Mouse (Mus musculus): ENCODE results near the gene Avpr1b. TPM values are rescaled to one million over a fixed set of nuclear protein-coding genes. Genes with fewer than 3 reads are reported as not detected.

Gene Avpr1b
- polyA plus RNA-seq, 1 experiment: not detected

GRCm38 (mm10) chr1:131638541-131639421 lies 39.7 kb downstream of the Avpr1b start:
- Histone ChIP-seq H3ac (ENCODE audit: control insufficient read depth, insufficient read length, low read depth) (no peak overlapping the region), H3K4me3 (ENCODE audit: insufficient read depth, poor library complexity, severe bottlenecking) (no peak overlapping the region), H3K79me2 (ENCODE audit: control insufficient read depth, insufficient read depth) (no peaks in the 10 kb centered on the region), H3K27me3 (ENCODE audit: control insufficient read depth, insufficient read depth, insufficient read length) (peaks cover 5% of the 10 kb centered on the region), H3K36me3 (ENCODE audit: control insufficient read depth, insufficient read depth) (no peaks in the 10 kb centered on the region), H3K79me3 (ENCODE audit: low read depth) (no peaks in the 10 kb centered on the region)
- no peak for TF ChIP-seq FOSL1 (IDR thresholded peaks at IDR 0.05; ENCODE audit: insufficient read depth, low read length, poor library complexity, severe bottlenecking)
- TF ChIP-seq CEBPB (IDR thresholded peaks at IDR 0.05; ENCODE audit: low read depth): no peak
- no peak for TF ChIP-seq USF1 (IDR thresholded peaks at IDR 0.05; ENCODE audit: low read depth)
- TF ChIP-seq MYOG (IDR thresholded peaks at IDR 0.05; ENCODE audit: control insufficient read depth, extremely low read depth, insufficient read length): no peak
- TF ChIP-seq CTCF (IDR thresholded peaks at IDR 0.05; ENCODE audit: control insufficient read depth, insufficient read depth, insufficient read length): no peak
- no peak for TF ChIP-seq MYOD1 (IDR thresholded peaks at IDR 0.05; ENCODE audit: control insufficient read depth, insufficient read length, low read depth)
- no peak for TF ChIP-seq MAX (IDR thresholded peaks at IDR 0.05)

DNA sequence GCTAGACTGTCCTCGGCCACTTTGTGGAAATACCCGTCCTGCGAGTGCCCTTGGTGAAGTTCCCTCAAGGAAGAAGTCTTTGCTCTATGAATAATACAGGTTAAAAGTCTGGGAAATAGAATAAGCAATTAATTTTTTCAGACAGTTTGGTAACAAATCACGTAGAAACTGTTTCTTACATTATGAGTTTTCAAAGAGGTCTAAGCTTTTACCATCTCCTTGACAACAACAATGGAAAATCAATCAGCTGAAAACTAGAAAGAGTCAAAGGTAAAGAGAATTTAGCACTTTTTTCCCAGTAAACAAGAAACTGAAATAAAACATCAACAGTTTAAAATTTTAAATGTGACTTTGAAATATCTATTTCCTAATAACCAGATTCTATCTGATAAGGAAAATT lies 41.0 kb downstream of the Avpr1b start:
- no peak for TF ChIP-seq MYOD1 (IDR thresholded peaks at IDR 0.05; ENCODE audit: control insufficient read depth, insufficient read length, low read depth)
- TF ChIP-seq CTCF (IDR thresholded peaks at IDR 0.05; ENCODE audit: control insufficient read depth, insufficient read depth, insufficient read length): no peak
- TF ChIP-seq FOSL1 (IDR thresholded peaks at IDR 0.05; ENCODE audit: insufficient read depth, low read length, poor library complexity, severe bottlenecking): no peak
- TF ChIP-seq CEBPB (IDR thresholded peaks at IDR 0.05; ENCODE audit: low read depth): no peak
- TF ChIP-seq MAX (IDR thresholded peaks at IDR 0.05): no peak
- no peak for TF ChIP-seq USF1 (IDR thresholded peaks at IDR 0.05; ENCODE audit: low read depth)
- no peak for TF ChIP-seq MYOG (IDR thresholded peaks at IDR 0.05; ENCODE audit: control insufficient read depth, extremely low read depth, insufficient read length)
- Histone ChIP-seq H3ac (ENCODE audit: control insufficient read depth, insufficient read length, low read depth) (no peak overlapping the region), H3K79me2 (ENCODE audit: control insufficient read depth, insufficient read depth) (no peaks in the 10 kb centered on the region), H3K27me3 (ENCODE audit: control insufficient read depth, insufficient read depth, insufficient read length) (peaks cover 5% of the 10 kb centered on the region), H3K79me3 (ENCODE audit: low read depth) (no peaks in the 10 kb centered on the region), H3K4me3 (ENCODE audit: insufficient read depth, poor library complexity, severe bottlenecking) (no peak overlapping the region), H3K36me3 (ENCODE audit: control insufficient read depth, insufficient read depth) (no peaks in the 10 kb centered on the region)

- H3K36me3 ChIP-seq (ENCODE audit: control insufficient read depth, insufficient read depth): no peaks in the 10 kb centered on the region
- TF ChIP-seq MYOG (IDR thresholded peaks at IDR 0.05; ENCODE audit: control insufficient read depth, extremely low read depth, insufficient read length) (no peak), FOSL1 (IDR thresholded peaks at IDR 0.05; ENCODE audit: insufficient read depth, low read length, poor library complexity, severe bottlenecking) (no peak), CEBPB (IDR thresholded peaks at IDR 0.05; ENCODE audit: low read depth) (no peak), MAX (IDR thresholded peaks at IDR 0.05) (no peak), CTCF (IDR thresholded peaks at IDR 0.05; ENCODE audit: control insufficient read depth, insufficient read depth, insufficient read length) (no peak), MYOD1 (IDR thresholded peaks at IDR 0.05; ENCODE audit: control insufficient read depth, insufficient read length, low read depth) (no peak), USF1 (IDR thresholded peaks at IDR 0.05; ENCODE audit: low read depth) (no peak)
- H3K27me3 ChIP-seq (ENCODE audit: control insufficient read depth, insufficient read depth, insufficient read length): peaks cover 5% of the 10 kb centered on the region
Measured at GRCm38 (mm10) chr1:131641565-131641964, 42.5 kb downstream of the Avpr1b start.

DNA sequence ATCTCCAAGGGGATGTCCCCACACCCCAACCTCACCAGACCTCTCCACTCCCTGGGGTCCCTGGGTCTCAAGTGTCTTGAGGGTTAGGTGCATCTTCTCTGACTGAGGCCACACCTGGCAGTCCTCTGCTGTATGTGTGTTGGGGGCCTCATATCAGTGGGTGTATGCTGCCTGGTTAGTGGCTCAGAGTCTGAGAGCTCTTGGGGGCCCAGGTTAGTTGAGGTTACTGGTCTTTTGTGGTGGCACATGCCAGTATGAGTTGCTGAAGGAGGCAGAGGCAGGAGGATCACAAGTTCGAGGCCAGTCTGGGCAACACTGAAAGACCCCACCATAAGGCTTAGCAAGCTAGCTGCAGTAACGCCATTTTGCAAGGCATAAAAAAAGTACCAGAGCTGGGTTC lies 43.2 kb downstream of the Avpr1b start:
- Histone ChIP-seq H3K27me3 (ENCODE audit: control insufficient read depth, insufficient read depth, insufficient read length) (no peaks in the 10 kb centered on the region), H3K36me3 (ENCODE audit: control insufficient read depth, insufficient read depth) (no peaks in the 10 kb centered on the region), H3ac (ENCODE audit: control insufficient read depth, insufficient read length, low read depth) (no peak overlapping the region), H3K4me3 (ENCODE audit: insufficient read depth, poor library complexity, severe bottlenecking) (no peak overlapping the region), H3K79me3 (ENCODE audit: low read depth) (no peaks in the 10 kb centered on the region), H3K79me2 (ENCODE audit: control insufficient read depth, insufficient read depth) (no peaks in the 10 kb centered on the region)
- TF ChIP-seq MAX (IDR thresholded peaks at IDR 0.05) (no peak), FOSL1 (IDR thresholded peaks at IDR 0.05; ENCODE audit: insufficient read depth, low read length, poor library complexity, severe bottlenecking) (no peak), USF1 (IDR thresholded peaks at IDR 0.05; ENCODE audit: low read depth) (no peak), MYOD1 (IDR thresholded peaks at IDR 0.05; ENCODE audit: control insufficient read depth, insufficient read length, low read depth) (no peak), CTCF (IDR thresholded peaks at IDR 0.05; ENCODE audit: control insufficient read depth, insufficient read depth, insufficient read length) (no peak), MYOG (IDR thresholded peaks at IDR 0.05; ENCODE audit: control insufficient read depth, extremely low read depth, insufficient read length) (no peak), CEBPB (IDR thresholded peaks at IDR 0.05; ENCODE audit: low read depth) (no peak)

More at GRCm38 (mm10) chr1:131641565-131641964, 42.5 kb downstream of the Avpr1b start:
- H3K79me3 ChIP-seq (ENCODE audit: low read depth): no peaks in the 10 kb centered on the region
- H3K79me2 ChIP-seq (ENCODE audit: control insufficient read depth, insufficient read depth): no peaks in the 10 kb centered on the region
- no peak overlapping the region for H3K4me3 ChIP-seq (ENCODE audit: insufficient read depth, poor library complexity, severe bottlenecking)
- no peak overlapping the region for H3ac ChIP-seq (ENCODE audit: control insufficient read depth, insufficient read length, low read depth)

DNA sequence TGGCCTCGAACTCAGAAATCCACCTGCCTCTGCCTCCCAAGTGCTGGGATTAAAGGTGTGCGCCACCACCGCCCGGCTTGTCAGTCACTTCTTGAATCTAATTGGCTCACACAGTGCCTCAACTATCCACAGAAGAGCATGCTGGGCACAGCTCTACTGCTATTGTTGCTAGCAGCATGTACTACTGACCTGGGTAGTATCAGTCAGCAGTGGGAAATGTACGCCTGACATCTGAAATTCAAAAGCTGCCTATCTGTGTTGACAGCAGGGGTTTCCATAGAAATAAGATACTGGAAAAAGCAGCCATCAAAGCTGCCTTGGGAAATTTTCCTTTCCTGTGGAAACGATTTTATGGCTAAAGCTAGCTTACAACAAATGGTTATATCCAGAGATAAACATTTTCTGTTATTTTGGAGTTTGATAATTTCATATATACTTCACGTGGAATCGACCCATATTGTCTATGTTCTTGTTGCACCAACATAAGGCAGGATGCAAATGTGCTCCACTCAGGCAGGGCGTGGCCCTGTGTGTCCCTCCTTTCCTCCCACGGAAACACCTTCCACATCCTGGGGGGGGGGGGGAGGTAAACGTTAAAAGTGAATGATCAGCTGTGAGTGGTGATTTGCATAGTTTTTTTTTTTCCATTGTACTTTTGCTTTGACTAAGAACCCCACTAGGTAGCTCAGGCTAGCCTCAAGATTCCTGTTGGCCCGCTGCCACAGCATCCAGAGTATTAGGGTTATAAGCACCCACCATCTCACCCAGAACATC lies 53.8 kb downstream of the Avpr1b start:
- Histone ChIP-seq H3ac (ENCODE audit: control insufficient read depth, insufficient read length, low read depth) (no peak overlapping the region), H3K79me2 (ENCODE audit: control insufficient read depth, insufficient read depth) (no peaks in the 10 kb centered on the region), H3K79me3 (ENCODE audit: low read depth) (no peaks in the 10 kb centered on the region), H3K4me3 (ENCODE audit: insufficient read depth, poor library complexity, severe bottlenecking) (no peak overlapping the region), H3K36me3 (ENCODE audit: control insufficient read depth, insufficient read depth) (no peaks in the 10 kb centered on the region), H3K27me3 (ENCODE audit: control insufficient read depth, insufficient read depth, insufficient read length) (peaks cover 12% of the 10 kb centered on the region)
- TF ChIP-seq CTCF (IDR thresholded peaks at IDR 0.05; ENCODE audit: control insufficient read depth, insufficient read depth, insufficient read length): no peak
- TF ChIP-seq MAX (IDR thresholded peaks at IDR 0.05): no peak
- no peak for TF ChIP-seq USF1 (IDR thresholded peaks at IDR 0.05; ENCODE audit: low read depth)
- TF ChIP-seq FOSL1 (IDR thresholded peaks at IDR 0.05; ENCODE audit: insufficient read depth, low read length, poor library complexity, severe bottlenecking): no peak
- no peak for TF ChIP-seq MYOD1 (IDR thresholded peaks at IDR 0.05; ENCODE audit: control insufficient read depth, insufficient read length, low read depth)
- TF ChIP-seq MYOG (IDR thresholded peaks at IDR 0.05; ENCODE audit: control insufficient read depth, extremely low read depth, insufficient read length): no peak
- no peak for TF ChIP-seq CEBPB (IDR thresholded peaks at IDR 0.05; ENCODE audit: low read depth)

Measured in C2C12 (cell line).